Mouse (Mus musculus) kidney, adult 2 months (tissue): ENCODE measurements at regions not wholly inside any gene's neighbourhood (a gene's known extent, or its start where the extent isn't known, plus 50 kb on each side); places are given as distances from the start of the nearest gene placed in this dataset.
A peak's percentile ranks its signal among the peaks of the same experiment; 100 is the strongest.

Source experiments
- DNase-seq: peaks from one replicate; pipeline ENCODE4 v3.0.0; 2021
- H3K27ac ChIP-seq: fragments of 200-500 bp; 2 replicates; pipeline ENCODE4 v1.5.1; 2012; ENCODE audit warnings: low read depth, low read length, control low read depth, inconsistent platforms; ENCODE audit not compliant: insufficient read depth
- H3K27me3 ChIP-seq: fragments of 200-500 bp; replicated peaks from 2 replicates; pipeline ENCODE4 v1.6.1; 2012; ENCODE audit warnings: mild to moderate bottlenecking, moderate library complexity, low read length, inconsistent platforms; ENCODE audit not compliant: control insufficient read depth, insufficient read depth
- H3K36me3 ChIP-seq: fragments of 200-500 bp; 2 replicates; pipeline ENCODE4 v1.6.1; 2012; ENCODE audit warnings: mild to moderate bottlenecking, moderate library complexity, low read length, inconsistent platforms; ENCODE audit not compliant: control insufficient read depth, insufficient read depth
- H3K4me1 ChIP-seq: fragments of 200-500 bp; 2 replicates; pipeline ENCODE4 v1.6.1; 2011; ENCODE audit warnings: low read length; ENCODE audit not compliant: control insufficient read depth, insufficient read depth
- H3K4me3 ChIP-seq: fragments of 200-500 bp; 2 replicates; pipeline ENCODE4 v1.5.1; 2011; ENCODE audit warnings: mild to moderate bottlenecking, low read depth, low read length, control low read depth; ENCODE audit not compliant: insufficient read depth
- CTCF ChIP-seq: fragments of 200-500 bp; conservative IDR thresholded peaks from 2 replicates; pipeline ENCODE4 v1.5.1; 2011; ENCODE audit warnings: low read depth, mild to moderate bottlenecking, control low read depth, low read length, moderate library complexity, mixed read lengths; ENCODE audit not compliant: insufficient read depth, insufficient read length
- POLR2A ChIP-seq: fragments of 200-500 bp; IDR thresholded peaks from one replicate; pipeline ENCODE4 v1.6.1; 2011; ENCODE audit warnings: low read depth, low read length, control low read depth
- WGBS: fragments of 180-500 bp; shearing (Covaris S2); methylation state at CpG from one replicate; pipeline ENCODE4 v1.1.7; 2018; 5-methylcytosine and 5-hydroxymethylcytosine counted together

DNA sequence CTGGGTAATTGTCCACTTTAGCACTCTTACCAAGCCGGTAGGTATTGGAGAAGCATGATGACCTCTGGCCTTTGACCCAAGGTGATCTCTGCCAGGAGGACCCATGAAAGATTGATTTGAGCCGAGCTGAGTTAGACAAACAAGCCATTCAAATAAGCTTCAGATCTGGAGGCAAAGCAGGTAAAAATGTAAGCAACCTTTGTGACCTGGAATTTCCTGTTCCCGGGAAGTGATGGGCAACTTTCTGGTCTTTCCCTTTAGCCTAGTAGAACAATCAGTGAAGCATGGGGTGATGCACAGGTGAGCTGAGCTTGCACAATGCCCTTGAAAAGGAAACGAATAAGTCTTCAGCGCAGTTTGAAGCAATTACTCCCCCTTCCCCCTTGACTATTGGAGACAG is 127.0 kb downstream of the Mycn start:
- TF ChIP-seq CTCF (no peak), POLR2A (no peak)
- Histone ChIP-seq H3K4me3 (no peak overlapping the region), H3K27ac (no peak overlapping the region), H3K36me3 (no peaks in the 10 kb centered on the region), H3K27me3 (no peaks in the 10 kb centered on the region), H3K4me1 (peaks cover 6% of the 10 kb centered on the region)
- WGBS: 47% methylated on average over 5 of the region's 5 CpGs
- DNase-seq: no peak

GRCm38 (mm10) chr12:12812873-12813272 is 128.8 kb downstream of the Mycn start:
- WGBS: 63% methylated on average over 6 of the region's 6 CpGs
- H3K36me3 ChIP-seq: no peaks in the 10 kb centered on the region
- no peaks in the 10 kb centered on the region for H3K27me3 ChIP-seq
- H3K4me1 ChIP-seq: peaks cover 6% of the 10 kb centered on the region
- no peak for DNase-seq
- no peak overlapping the region for H3K27ac ChIP-seq
- TF ChIP-seq POLR2A: no peak
- no peak overlapping the region for H3K4me3 ChIP-seq

DNA sequence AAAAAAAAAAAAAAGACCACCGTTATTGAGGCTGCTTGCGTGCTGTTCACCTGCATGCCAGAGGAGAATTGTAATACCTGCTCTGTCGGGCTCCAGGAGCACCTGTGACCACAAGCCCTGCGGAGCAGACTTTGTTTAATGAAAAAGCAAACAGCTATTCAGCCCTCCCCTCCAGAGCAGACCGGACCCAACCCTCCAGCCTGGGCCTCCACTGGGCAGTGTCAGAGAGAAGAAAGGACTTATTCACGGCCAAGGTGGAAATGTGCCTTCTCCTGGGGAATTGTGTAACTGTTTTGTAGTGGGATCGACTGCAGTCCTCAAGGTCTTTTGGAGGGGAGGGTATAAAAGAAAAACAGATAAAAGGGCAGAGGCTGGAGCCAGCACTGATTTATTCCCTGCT is 130.8 kb downstream of the Mycn start:
- Histone ChIP-seq H3K27ac (no peak overlapping the region), H3K4me1 (peaks cover 6% of the 10 kb centered on the region), H3K4me3 (no peak overlapping the region), H3K36me3 (no peaks in the 10 kb centered on the region), H3K27me3 (no peaks in the 10 kb centered on the region)
- TF ChIP-seq CTCF (no peak), POLR2A (no peak)
- peak; percentile 40 for DNase-seq
- 36% methylated on average over 7 of the region's 7 CpGs for WGBS

- Histone ChIP-seq H3K36me3 (no peaks in the 10 kb centered on the region), H3K27me3 (no peaks in the 10 kb centered on the region), H3K4me1 (peaks cover 6% of the 10 kb centered on the region), H3K4me3 (no peak overlapping the region), H3K27ac (peak overlapping the region; percentile 47; the same call in 1 of the 2 replicates)
- 12% methylated on average over 16 of the region's 16 CpGs for WGBS
- TF ChIP-seq POLR2A (no peak), CTCF (no peak)
- peak; percentile 91 for DNase-seq
These were observed 131.4 kb downstream of the Mycn start for GRCm38 (mm10) chr12:12810159-12810885.

- Histone ChIP-seq H3K27me3 (no peaks in the 10 kb centered on the region), H3K4me1 (peaks cover 9% of the 10 kb centered on the region), H3K4me3 (no peak overlapping the region), H3K36me3 (no peaks in the 10 kb centered on the region), H3K27ac (no peak overlapping the region)
- TF ChIP-seq CTCF: no peak
- TF ChIP-seq POLR2A: no peak
- DNase-seq: no peak
- 86% methylated on average over 5 of the region's 5 CpGs for WGBS
These were observed 133.6 kb downstream of the Mycn start for GRCm38 (mm10) chr12:12808120-12808519.

DNA sequence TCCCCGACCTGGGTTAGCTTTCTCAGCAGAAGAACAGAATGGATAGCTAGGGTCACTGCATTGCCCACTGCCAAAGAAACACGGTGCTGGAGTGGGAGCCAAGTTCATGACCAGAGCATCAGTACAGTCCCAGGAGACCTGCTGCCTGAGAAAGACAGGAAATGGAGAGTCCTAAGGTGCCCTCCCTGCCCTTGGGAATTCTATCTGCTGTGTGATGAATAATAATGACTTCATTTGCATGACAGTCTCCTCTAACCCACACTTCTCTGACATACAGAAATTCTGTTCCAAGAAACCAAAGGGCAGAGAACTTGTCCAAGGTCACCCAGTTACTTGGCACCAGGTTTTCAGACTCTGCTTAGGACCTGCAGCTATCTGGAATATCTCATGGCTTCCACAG is 138.1 kb downstream of the Mycn start:
- TF ChIP-seq POLR2A: no peak
- no peak for TF ChIP-seq CTCF
- Histone ChIP-seq H3K27ac (no peak overlapping the region), H3K36me3 (no peaks in the 10 kb centered on the region), H3K4me3 (no peak overlapping the region), H3K27me3 (no peaks in the 10 kb centered on the region), H3K4me1 (0 out of 2 replicates have a peak, but pooled peaks cover 2% of the 10 kb centered on the region)
- 41% methylated on average over 2 of the region's 2 CpGs for WGBS
- peak; percentile 8 for DNase-seq

GRCm38 (mm10) chr12:12802396-12802795 is 139.3 kb downstream of the Mycn start:
- Histone ChIP-seq H3K27ac (no peak overlapping the region), H3K4me1 (0 out of 2 replicates have a peak, but pooled peaks cover 2% of the 10 kb centered on the region), H3K27me3 (no peaks in the 10 kb centered on the region), H3K36me3 (no peaks in the 10 kb centered on the region), H3K4me3 (no peak overlapping the region)
- no peak for TF ChIP-seq POLR2A
- no peak for TF ChIP-seq CTCF
- WGBS: 46% methylated on average over 11 of the region's 11 CpGs
- no peak for DNase-seq
